Mouse (Mus musculus) cerebellum, postnatal 36 days (tissue): ENCODE measurements around the gene Crabp1.

Experiments used
- DNase-seq, 2 experiments: peaks; one replicate each; pipeline ENCODE4 v3.0.0; 2021 to 2022; ENCODE audit warnings: mixed read lengths in 2 of 2

Crabp1 gene

DNA sequence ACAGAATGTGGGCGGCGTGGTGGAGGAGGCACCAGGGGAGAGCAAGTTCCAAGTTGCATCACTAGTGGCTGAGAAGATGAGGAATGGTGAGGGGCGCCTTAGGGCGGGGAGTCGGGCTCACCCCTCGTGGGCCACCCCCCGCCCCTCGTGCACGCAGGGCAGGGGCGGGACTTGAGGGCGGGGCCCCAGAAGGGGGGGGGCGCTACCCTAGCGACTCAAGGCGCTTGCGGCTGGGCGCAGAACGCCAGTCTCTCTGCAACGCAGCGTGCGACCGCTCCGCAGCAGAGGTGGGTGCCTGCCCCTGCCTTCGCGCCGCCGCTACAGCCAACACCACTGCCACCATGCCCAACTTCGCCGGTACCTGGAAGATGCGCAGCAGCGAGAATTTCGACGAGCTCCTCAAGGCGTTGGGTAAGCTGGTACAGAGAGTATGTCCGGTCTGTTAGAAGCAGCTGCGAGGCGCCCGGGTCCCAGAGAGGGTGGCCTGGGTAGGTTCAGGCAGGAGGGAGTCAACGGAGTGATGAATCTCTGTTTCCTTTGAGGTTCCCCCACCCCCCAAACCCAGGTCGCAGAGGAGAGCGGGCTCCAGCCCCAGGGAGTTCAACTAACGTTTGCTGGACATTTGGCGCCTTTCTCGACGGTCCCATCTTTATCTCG is at the start of gene Crabp1:
Gene Crabp1, plus strand, starts transcription at position 188 of the 657 bp plus-strand sequence.
- DNase-seq, result no peak

DNA sequence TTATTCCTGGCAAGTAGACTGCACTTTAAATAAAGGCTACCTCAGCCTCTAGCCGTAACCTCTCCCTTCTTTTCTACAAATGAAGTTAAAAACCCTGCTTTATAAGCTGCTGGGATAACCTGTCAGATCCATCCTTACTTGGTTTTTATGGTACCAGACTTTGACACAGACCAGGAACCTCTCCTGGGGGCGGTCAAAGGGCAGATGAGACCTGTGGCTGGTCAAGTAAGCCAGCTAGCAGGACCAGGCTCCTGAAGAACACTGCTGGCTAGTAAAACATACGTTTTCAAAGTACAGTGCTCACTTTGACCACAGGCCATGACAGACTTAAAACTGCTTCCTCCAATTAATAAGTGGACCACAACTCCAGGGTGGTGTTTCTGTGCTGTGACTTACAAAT is 48.8 kb upstream of the Crabp1 start:
- no peak for DNase-seq

DNA sequence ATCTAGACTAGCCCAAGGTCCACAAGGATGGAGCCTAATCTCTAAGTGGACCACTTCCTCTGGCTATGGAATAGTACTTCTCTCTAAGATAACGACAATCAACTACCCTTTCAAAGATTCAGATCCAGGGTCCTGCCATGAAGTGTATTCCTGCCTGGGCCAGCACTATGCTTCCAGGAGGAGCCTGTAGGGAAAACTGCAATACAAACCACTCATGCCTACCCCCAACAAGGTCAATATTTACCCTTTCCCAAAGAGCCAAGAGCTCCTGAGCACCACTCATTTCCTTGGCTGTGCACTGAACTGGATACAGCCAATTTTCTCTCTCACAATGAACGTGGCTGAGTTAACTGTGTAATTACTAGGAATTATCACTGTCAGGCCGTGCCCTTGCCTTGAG is 47.0 kb upstream of the Crabp1 start:
- no peak for DNase-seq

DNA sequence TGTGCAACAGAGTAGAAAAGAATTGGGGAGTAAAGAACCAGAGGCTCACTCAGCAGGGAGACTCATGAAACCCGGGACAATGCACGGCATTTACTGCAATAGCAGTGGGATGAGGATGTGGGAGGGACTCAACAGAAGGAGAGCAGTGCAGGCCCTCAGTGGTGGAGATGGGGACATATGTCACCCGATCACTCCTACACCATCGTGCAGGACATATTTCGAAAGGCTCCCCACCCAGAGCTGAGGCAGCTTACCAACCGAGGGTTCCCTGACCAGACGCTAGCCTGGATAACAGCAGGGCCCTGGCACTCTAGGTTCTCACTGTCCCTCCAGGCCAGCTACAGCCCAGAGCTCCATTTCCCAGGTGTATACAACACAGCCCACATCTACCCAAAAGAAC is 42.4 kb upstream of the Crabp1 start:
- DNase-seq, result no peak

DNA sequence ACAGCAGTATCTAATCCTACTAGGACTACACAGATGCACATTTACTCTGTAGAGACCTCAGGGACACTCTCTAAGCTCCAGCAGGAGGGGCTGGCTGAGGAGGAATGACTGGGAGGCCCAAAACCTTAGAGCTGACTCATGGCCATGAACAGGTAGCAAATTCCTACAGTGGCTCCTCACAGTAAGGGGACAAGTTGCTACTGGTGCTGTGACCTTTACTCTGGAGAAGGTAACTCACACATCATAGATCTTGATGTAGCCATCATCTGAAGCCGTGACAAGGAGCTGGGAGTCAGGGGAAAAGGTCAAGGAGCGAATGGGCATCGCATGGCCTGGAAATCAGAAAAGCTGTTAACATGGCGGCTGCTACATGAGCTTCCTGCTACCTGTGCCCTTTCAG is 42.0 kb upstream of the Crabp1 start:
- no peak for DNase-seq

DNA sequence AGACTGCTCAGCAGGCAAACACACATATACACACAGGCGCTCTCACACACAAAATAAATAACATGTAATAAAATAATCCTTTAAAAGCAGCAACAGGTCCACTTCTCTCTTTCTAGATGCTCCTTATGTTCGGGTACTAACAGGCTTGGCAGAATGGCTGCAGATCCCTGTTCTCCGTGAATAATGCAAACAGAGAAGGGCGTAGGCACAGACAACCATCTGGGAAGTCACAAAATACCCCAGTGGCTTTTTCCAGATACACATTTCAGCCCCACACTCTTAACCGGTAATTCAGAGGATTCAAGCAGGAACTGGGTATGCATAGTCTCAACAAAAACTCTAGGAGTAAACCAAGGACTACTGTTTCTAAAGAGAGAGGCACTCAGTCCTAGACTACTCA is 38.2 kb upstream of the Crabp1 start:
- DNase-seq, result no peak

DNA sequence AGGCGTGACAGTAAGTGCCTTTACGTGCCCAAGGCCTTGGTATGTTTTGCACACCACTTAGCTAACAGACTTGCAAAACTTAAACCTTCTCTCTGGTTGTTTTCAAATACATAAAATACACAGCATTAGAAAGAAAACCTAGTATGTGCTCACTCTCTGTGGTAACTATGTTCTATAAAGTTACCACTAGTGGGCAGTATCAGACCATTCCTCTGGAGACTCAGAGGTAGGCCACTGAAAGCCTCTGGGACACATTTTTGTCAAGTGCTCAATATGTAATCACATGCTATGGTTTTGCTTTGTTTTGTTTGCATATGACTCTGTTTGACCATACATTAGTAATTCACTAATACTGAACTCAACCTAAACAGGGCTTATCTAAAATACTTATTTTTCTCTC is 32.4 kb upstream of the Crabp1 start:
- DNase-seq, result no peak

DNA sequence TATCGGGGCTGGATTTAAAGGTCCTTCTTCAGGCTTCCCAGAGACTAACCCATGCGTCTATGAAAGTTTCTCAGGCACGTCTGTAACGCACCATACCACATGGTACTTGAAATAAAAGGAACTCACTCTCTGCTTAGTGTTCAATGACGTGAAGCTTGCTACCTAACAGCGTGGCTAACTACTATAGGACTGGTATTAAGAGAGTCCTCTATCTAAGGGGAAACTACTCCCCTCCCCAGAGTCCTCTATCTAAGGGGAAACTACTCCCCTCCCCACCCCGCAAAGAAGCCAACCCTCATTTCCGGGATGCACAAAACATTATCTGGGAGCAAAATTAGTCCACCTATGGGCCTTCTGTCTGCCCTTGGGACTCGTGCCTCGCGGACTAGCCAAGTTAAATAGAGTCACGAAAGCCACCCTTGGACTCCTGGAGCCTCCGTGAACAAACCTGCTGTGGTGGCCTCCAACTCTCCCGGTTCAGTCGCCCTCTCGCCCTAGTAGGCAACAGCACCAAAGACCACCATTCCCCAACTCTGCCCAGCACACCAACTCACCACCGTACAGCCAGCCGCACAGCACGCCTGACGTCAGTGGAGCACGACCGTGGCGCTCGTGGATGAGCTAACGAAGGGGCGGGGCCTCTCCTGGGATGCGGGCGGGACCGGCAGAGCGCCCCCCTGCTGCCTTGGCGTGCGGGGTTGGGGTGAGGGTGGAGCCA is 30.5 kb upstream of the Crabp1 start, which contains the start of gene Wdr61:
Gene Wdr61, minus strand, starts transcription at position 599 of the 718 bp plus-strand sequence.
- peak; percentile 97 to 98 for DNase-seq

DNA sequence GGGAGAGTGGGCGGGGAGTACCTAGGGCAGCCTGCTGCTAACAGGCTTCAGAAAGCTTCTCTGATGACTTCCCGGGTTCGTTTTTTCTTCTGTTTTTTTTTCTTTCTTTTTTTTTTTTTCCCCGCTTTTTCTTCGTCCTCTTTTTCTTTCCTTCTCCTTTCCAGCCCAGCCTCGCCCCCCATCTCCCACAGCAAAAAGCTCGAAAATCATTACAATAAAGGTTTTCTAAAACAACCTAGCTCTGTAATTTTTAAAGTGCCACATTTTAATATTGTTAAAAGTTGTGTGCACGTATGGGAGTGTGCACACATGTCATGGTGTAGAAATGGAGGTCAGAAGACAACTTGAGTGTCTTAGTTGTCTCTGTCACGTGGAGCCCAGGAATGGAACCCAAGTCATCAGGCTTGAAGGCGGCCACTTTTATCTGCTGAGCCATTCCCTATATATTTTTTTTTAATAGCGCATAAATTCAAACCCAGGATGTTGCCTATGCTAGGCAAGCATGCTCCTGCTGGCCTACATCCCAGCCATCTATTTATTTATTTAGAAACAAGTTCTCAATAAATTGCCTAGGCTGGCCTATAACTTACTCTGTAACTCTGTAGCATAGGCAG is 29.8 kb upstream of the Crabp1 start:
- peak in 1 of 2 experiments; percentile 10 for DNase-seq

DNA sequence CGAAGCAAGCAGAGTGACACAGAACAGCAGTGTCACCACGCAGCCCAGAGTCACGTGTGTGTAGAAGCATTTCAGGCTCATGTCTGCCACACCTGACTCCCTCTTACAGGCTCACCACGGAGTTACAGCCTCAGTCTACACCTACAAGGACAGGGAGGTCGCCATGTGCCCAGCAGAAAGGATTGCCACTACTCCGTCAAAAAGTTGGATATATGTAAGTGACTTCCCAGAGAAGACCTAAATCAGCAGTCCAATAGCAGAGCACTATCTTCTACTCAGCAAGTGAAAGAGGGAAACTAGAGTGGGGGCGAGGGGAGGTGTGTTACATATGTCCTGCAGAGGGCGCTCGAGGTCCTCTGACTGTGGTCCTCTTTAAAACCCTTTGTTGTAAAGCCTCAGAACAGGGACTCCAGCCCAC is 28.3 kb upstream of the Crabp1 start:
- DNase-seq, result peak; percentile 19 to 30

DNA sequence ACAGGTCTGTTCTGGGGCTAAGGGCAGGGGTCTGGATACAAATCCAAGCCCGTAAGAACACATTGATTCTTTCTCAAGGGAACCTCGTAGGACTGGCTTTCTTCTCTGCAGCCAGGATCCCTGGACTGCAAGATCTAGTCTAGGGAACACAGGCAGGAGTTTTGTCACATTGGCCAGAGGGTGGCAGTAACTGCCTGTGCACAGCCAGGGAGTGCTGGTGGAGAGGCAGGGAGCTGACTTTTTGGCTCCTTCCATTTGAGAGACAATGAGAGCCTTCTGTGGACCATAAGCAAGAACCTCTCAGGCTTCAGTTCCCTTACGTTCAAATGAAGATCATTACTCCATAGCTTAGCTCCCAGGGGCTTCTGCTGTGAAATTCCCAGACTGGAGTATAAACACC is 26.2 kb upstream of the Crabp1 start:
- DNase-seq, result peak; percentile 16 to 24

DNA sequence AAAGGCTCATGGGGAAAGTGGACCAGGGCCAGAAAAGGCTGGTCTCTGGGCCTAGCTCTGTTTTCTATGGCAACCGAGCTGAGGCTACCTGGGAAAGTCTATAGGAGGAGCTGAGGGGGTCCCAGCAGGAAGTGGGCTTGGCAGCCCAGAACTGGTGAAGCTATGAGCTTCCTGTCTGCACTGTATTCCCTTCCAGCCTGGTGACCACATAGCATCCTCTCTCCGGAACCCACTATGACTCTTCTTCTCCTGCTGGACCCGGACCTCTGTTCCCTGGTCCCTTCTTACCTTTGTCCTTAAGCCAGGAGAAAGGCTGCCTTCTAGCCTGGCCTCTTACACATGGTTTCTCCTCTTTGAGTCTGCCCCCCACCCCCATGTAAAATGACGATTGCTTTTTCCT is 20.7 kb upstream of the Crabp1 start:
- DNase-seq, result no peak

DNA sequence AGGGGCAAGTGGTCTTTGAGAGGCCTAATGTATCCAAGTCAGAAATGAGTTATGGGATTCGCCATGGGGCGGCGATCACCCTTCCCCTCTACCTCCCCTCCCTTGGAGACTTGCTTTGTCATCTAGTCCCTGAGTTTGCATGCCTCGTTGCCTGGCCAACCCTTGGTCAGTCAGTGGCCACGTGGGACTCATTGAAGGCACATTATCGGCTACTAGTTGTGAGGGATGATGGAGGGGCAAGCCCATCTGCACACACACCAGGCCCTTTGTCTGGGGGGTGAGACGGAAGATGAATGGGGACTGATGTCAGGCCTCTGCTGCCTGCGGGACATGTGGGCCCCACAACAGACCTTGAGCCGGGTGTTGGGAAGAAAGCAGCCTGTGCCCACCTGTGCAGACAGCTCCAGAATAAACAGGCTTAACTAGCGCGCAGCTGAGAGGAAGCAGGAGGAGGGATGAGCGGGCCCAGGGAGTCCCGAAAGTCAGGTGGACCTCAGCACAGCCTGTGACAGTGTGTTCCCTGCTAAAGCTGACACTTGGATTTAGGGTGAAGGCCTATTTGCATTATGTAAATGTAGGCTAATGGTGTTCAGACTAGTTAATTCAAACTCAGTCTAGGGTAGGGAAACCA is 18.7 kb upstream of the Crabp1 start:
- DNase-seq, result no peak

DNA sequence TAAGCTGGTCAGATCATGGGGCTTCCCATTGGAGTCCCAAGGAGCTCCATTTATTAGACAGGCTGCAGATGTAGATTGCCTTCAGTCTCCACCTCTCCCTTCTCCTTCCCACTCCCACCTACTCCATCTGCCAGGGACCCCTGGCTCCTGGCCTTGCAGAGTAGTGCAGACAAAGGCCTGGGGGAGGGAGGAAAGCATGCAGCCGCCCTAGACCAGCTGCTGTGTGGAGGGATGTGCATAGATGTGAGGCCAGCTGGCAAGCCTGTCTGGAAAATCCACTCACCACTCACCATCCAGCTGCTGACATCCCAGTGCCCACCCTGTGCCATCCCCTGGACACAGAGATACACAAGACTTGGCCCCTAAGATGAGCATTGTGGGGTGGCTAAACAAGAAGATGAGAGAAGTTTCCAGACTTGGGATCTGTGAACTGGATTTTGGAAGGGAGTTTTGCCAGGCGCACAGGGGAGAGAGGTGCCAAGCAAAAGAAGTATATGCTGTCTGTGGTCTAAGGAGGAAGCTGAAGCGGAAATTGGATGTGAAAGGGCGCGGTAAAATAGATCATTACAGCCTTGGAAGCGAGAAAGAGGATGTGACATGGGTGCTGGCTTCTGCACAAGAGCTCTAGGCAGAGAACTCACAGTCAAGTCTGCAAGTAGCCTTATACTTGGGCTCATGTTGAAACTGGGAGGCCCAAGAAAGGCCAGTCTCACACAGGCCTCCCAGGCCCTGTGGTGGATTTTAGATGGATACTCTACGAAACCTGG is 14.2 kb upstream of the Crabp1 start:
- no peak for DNase-seq

DNA sequence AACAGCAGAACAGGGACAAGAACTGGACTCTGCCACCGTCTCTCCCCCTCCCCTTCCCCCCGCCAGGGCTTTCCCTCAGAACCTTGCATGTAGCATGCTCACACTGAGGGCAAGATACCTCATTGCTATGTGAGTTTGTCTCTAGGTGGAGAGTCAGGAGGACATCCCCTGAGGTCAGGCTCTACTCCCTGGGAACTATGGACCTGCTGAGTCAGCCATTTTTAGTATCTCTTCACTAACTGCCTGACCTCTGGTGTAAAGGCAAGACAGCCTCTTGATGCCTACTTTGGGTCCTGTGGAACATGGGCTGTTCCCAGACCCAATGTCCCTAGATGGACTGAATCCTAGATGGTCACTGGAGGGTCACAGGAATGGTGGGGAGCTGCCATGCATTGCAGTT is 12.9 kb upstream of the Crabp1 start:
- DNase-seq, result no peak

DNA sequence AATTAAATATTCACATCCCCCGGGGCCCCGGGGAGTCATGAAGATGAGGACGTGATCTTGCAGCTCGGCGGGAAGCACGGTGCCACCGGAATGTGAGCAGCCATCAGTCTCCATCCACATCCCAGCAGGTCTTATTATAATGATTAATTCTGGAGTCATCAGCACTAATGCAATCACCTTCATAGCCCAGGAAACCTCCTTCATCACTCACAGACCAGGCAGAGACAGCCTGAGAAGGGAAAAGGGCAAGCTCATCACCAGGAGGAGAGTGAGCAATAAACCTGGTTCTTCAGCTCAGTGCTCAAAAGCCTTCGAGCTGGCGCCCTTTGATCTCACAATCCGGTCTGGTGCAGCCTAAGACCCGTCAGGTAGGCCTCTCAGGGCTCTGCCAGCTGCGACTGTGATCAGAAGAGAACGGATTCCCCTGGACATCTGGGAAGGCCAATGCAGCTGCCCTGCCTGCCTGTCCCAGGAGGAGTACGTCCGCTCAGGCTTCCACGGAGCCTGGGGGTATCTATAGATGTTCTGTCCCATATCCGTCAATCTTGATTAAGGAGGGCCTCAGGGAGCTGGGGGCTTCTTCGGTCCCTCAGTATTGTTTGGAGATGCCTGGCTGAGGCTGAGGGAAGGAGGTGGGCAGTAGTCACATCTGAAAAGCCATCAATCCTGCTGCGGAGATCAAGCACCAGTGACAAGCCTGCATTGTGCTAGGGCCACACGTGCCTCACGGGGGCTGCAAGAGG is 12.2 kb upstream of the Crabp1 start:
- no peak for DNase-seq

DNA sequence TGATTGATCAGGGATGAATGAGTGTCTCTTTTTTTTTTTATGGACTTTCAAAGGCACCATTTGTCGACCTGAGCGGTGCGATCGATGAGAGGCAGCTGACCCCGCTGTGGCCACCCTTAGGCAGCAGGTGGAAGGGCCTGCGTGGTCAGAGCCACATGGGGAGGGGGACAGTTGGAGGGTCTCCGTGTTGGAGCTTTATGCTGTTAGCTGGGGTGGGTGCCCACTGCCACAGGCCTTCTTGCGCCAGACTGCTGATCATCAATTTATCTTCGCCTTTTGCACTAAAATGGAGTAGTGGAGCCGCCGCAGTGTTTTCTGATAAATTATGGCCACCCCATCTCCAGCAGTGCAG is 11.6 kb upstream of the Crabp1 start:
- DNase-seq, result no peak

DNA sequence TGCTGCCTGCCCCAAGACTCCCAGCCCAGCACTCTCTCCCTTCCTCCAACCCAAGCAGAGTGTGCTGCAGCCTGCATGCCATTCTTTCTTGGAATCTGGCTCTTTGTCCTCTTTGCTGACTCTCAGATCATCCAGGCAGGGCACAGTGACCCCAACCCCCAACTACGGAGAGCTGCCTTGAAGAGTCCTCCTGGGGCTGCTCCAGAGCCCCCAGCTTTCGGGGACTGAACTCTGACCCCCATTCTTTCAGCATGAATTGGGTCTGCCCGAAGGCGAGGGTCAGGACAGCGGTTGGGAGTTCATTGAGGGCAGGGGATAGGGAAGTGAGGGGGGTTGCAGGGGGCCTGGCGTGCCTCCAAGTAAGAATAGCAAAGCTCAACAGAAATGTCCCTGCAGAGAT is 5.0 kb upstream of the Crabp1 start:
- DNase-seq, result no peak

DNA sequence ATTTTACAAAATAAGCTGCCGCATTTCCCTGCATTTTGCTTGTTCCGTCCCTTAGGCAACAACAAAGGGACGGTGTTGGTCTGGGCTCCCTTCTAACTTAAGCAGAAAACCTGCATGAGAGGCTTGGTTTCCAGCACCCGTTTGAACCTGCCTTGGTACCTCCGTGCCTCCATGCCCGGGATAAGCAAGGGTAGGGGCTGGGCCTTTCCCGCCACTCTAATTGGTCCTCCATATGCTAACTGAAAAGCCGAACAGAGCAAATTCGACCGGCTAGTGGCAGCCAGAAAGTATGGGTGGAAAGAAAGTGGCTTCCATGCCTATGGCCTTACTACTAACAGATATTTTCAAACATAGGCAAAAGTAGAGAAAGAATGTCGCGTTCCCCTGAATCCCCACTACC is 457 bp upstream of the Crabp1 start:
- no peak for DNase-seq

DNA sequence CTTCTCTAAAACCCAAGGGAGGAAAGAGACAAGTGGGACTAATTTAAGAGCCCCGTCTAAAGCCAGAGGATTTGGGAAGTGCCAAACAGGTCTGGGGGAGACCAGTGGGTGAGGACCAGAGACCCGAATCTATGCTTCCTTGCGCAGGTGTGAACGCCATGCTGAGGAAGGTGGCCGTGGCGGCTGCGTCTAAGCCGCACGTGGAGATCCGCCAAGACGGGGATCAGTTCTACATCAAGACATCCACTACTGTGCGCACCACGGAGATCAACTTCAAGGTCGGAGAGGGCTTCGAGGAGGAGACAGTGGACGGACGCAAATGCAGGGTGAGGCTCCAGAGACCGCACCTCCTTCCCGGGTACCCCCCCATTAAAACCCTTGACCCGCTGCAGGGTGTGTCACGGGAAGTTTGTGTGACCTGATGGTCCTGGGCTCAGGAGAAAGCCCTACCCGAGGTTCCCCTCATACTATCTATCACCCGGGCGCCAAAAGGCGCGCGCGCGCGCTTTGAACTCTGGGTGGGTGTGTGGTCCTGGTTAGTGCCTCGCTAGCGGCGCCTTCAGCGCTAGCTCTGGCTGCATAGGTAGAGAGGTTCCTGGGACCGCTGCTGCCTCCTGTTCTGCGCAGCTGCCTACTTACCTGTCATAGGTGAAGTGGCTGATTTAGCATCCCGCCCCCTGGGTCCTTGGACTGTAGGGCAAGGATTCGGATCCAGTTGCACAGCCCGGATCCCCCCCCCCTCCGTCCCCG is 963 bp downstream of the Crabp1 start:
- no peak for DNase-seq

DNA sequence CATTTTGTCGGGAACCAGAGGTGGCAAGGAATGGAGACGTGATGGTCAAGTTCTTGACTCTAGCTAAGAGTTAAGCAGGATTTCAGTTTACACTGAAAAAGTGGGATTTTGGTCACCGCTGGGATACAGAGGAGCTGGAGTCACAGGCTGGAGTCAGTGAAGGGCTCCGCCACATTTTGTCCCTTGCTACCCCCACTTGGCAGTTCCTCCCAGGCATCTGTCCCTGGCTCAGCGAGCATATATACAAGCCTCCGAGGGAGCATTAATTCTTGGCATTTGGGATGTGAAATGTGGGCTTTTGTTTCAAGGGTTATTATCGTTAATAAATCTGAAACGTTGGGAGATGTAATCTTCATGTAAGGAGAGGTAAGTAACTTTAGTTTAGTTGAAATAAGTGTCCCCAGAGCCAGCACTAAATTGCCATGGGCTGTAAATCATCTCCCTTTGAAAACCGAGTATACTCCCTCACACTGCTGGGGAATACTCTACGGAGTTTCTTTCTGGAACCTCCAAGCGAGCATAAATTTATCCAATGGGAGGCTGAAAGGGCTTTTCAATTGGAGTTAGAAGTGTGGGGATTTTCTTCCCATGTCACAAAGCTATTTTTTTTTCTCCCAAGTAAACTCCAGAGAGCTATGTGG is 5.7 kb downstream of the Crabp1 start:
- DNase-seq, result no peak
